Mouse (Mus musculus): ENCODE results near the gene Fam118a.
"Not testable (repeated sequence)": the region's sequence is repeated elsewhere in the genome, so short reads cannot be mapped to it uniquely, and the experiment has no call there.

The Fam118a gene

DNA sequence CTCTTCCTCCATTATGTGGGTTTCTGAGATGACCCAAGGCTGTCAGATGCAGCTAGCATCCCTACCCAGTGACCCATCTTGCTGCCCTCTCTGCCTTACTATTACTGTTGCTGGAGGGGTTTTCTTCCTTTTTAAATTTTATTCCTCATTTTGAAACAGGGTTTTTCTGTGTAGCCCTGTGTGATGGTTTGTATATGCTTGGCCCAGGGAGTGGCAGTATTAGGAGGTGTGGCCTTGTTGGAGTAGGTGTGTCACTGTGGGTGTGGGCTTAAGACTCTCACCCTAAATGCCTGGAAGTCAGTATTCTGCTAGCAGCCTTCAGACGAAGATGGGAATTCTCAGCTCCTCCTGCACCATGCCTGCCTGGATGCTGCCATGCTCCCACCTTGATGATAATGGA, at the start of gene Fam118a:
TSS of gene Fam118a (plus strand) at position 301 of the 400 bp plus-strand sequence.
- not testable (repeated sequence) for DNase-seq (ENCODE audit: low spot score)

DNA sequence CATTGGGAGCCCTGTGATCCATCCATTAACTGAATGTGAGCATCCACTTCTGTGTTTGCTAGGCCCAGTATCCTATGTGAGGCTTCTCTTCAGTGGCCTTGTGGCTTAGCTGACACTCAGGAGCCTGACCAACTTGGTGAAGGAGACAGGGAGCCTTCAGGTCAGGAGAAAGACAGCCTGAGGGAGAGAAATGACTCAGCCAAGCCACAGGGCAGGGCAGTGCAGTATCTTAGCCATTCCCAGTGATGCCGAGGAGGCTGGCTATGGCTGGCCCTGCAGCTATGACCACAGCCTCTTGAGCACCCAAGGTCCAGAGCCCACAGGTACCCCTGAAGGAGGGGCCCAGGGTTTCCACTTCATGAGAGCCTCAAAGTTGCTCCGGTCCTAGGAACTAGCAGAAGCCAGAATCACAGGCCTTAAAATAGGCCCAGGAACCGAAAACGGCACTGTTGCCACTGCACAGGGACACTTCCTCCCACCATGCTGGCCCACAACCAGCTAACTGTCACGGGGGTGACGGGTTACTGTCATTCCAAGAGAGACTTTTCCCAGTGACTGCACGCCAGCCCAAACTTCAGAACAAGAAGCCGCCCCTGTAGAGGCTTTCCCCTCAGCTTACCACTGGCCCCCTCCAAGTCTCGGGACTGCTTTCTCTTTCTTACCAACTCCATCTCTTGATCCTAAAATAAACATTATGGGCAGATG, 47.0 kb upstream of the Fam118a start:
- DNase-seq (ENCODE audit: low spot score): no peak

DNA sequence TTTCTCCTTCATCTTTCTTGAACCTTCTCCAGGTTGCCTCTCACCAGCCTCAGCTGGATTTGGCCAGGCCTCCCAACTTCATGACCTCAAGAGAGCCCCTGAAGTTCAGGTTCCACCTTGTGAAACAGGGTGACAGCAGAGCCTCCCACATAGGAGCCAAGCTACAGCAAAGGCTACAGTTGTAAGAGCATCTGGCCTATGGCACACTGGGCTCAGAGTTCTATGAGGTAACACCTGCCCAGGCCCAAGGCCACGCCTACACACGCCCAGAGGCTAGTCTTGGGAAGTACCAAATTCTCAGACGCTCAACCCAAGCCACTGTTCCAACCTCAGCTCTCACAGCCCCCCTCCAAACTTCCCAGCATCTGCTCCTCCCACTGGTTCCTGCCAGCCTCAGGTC, 45.9 kb upstream of the Fam118a start:
- DNase-seq (ENCODE audit: low spot score): no peak

DNA sequence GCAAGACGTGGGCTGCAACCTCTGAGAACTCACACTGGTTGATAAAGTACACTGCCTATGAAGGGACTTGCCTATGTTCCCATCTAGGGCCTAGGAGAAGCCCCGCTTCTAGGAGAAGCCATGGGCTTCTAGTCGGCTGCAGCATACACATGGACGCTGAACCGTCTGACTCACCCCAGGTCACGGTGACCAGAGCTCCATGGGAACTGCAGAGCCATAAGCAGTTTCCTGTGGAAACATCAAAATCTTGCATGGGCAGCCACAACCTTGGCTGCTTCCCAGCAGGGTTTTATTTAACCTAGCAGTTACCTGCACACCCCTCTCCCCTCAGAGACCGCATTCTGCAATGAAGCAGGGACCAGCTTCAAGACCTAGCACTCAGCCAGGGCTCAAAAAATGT, 45.0 kb upstream of the Fam118a start:
- DNase-seq (ENCODE audit: low spot score): peak; percentile 54

DNA sequence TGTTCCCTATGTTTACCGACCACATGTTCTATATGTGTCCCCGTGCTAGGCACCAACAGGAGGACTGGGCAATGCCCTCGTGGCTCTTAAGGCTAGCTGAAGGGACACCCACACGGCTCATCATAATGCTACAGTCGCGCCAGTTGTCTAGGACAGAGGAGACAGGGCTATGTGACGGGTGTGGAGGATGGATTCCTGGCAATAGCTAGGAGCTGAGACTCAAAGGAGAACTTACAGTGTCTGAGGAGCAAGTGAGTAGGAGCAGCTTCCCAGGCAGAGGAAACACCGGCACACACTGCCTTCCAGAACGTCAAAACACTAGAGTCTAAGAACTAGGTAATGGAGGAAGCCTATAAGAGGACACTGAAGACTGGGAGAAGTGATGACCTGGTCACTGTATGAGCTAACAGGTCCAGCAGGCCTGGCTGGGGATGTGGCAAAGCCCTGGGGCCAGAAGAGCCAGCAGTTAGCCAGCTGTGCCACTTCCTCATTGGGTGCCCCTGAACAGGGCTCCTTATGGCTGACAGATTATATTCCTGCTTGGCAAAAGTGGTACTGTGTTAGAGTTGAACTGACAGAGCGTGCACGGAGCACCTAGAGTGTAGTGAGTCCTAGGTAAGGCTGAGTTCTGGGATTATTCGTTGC, 43.1 kb upstream of the Fam118a start:
- no peak for DNase-seq (ENCODE audit: low spot score)

DNA sequence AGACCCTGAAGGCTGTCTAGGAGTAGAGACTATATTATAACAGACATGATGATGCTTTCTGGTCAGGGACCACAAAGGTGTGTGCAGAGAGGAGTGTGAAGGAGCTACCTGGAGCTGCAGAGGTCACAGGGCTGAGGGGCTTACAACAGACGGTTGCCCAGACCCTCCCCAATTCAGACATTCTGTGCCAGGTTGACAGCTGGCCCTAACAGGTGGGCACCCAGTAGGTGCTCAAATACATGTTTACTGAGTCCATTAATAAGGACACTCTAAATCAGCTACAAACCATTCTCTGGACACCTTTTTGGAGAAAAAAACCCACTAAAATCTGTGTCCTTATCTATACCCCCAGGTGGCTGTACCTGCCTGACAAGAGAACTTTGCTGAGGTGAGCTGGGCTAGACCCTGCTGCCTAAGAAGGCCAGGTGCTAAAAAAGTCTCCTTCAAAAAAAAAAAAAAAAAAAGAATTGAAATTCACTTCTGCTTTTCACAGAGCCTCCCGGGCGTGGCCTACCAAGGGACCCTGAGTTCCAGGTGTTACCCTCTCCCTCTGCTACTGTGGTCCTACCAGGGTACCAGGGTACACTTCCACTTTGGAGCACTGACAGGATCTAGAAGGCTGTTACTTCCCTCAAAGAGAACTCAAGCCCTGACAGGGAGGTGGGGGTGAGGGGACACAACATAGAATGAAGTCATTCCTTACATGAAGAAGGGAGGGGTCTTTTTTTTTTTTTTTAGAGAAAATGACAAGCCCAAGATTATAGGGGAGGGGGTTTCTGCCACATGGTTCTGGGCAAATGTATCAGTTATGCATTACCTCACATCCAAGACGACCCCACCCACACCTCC, 42.4 kb upstream of the Fam118a start:
- DNase-seq (ENCODE audit: low spot score): no peak

DNA sequence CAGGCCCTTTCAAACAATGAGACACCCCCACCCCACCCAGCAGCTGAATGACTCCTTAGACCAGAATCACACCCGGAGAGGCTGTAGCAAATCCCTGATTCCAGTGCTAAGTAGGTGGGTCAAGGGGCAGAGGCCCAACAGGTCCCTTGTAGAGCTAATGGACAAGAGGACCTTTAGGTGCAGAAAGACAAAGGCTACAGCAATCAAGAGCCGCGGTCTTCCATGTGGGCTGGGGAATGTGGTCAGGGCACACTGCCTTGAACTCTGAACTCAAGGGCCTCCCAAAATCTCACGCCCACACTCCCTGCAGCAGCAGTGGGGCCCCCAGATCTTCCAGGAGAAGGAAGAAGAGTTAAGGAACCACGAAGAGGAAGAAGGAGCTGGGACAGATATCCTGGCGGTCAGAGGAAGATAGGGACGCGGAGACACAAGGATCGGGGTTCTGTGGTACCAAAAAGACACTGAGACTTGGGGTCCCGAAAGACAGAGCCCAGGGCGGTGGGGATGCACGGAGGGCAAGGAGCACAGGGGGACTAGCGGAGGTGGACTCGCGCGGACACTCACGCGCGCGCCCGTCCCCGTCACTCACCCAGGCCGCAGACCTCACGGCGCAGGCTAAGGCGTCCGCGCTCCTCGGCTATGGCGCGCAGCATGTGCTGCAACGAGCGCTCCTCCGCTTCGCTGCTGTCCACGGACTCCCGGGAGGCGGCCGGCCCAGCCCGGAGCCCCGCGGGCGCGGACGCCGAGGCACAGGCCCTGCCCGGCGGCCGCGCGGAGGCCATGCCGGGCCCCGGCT, 41.5 kb upstream of the Fam118a start:
- no peak for DNase-seq (ENCODE audit: low spot score)

DNA sequence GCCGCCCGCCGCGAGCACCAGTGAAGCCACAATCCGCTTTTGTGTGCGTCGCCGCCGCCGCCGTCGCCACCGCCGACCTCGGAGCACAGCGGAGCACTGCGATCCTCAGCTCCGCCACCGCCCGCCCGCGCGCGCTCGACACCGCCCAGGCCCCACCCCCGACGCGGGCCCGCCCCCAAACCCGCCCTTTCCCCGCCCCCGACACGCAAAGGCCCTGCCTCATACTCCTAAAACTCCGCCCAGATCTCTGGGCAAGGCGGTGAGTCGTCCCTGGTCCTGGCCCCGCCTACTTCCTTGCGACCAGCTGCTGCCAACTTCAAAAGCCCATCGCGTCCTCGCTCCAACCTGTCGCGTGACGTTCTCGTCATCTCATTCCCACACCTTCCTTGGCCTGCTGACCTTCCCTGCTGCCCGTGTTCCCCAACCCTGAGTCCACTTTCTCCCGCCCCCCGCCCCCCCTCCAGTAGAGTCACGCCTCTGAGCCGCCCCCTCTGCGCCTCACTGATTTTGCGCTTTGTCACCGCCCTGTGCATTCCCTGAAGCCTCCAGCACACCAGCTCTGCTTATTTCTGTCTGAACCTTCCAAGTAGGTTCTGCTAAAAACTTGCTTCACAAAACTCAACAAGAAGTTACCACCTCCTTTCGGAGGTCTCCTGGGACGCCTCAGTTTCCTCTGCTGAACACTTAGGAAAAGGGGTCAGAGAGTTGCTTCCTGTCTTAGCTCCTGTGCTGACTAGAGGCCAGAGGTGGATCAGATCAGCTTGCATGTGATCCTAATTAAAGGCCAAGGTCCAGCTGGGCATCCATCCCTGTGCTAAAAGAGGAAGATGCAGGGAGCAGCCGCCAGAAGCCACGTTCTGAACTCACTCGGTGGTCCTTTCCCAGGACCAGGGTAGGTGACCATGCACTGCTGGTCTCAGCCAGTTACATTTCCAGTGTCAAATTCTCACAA, 40.6 kb upstream of the Fam118a start, which contains the start of gene 5031439G07Rik:
TSS of gene 5031439G07Rik (minus strand) at position 678 of the 952 bp plus-strand sequence.
- DNase-seq (ENCODE audit: low spot score): peak; percentile 86

DNA sequence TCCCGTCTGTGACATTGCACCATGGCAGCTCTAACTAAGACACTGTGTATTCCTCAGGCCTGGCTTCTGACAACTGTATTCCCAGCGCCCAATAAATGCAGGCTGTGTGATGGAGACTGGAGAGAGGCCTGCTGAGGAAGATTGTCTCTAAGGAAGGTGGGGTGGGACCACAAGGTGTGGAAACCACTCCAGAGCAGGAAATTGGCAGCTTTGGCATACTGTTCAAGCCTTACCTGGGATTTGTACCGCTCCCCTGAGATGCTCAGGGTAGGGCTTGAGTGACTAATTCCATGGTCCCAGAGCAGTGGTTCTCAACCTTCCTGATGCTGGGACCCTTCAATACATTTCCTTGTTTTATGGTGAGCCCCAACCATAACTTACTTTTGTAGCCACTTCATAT, 39.6 kb upstream of the Fam118a start:
- DNase-seq (ENCODE audit: low spot score): no peak

DNA sequence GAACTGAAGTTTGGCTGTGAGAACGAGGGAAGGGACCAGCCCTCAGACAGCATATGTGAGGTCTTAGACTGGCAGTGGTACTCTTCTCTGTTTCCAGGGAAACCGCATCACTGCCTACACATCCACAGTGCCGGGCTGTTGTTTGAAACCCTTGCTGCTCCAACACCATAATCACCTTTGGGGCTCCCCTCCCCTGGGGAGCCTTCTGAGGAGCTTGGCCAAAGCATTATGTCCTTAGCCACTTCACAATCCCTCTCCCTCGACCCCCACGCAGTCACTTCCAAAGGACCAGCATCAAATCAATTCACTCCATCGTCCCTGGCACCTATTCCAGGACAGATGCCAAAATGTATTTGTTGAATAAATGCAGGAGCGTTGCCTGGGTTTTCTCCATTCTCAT, 39.0 kb upstream of the Fam118a start:
- no peak for DNase-seq (ENCODE audit: low spot score)

DNA sequence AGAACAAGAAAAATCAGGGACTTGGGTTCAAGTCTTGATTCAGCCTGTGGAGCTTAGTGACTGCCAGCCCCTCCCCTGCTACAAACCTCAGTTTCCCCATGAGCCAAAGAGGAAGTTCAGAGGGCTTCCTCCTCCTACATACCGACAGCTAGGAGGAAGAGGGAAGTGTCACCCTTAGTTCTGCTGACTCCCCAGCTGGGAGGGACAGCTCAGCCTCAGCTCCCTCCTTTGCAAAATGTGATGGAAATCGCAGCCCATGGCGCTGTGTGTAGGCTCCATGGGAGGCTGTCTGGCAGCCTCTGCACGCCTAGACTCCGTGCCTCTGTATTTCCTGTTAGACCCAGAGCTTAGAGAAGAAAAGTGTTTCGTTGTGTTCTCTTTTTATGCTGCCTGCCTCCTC, 34.2 kb upstream of the Fam118a start:
- no peak for DNase-seq (ENCODE audit: low spot score)

DNA sequence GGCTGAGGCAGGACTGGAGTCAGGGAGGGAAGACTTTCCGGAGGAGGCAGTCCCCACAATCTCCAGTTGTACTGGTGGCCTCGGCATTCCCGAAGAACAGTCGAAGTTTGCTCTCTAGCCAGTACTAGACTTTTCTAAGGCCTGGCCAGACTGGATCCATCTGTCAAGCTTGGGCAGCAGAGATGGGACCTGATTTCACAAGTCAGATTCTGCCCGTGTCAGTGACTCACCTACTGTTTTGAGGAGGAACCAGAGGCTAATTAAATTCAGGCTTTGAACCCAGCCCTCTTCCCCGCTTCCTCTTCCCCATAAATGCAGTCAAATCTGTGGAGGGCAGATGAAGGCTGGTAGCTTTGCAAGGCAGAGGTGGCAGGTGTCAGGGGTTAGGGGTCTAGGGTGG, 33.7 kb upstream of the Fam118a start:
- no peak for DNase-seq (ENCODE audit: low spot score)

DNA sequence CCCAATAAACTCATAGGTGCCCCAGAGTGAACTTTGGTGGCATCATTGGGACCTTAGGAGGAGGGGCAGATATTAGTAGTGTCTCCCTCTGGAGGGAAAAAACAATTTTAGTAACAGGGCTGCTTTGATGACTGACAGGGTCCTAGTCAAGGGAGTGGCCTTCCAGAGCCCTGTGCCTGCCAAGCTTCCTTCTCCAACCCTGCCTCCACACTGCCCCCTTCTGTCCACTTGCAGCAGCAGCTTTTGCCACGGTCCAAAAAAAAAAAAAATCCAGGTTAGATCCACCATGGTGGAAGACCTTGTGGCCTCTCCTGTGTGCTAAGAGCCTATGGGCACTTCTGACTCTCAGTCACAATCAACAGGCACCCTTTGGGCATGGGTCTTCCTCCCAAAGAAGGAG, 32.8 kb upstream of the Fam118a start:
- peak; percentile 68 for DNase-seq (ENCODE audit: low spot score)

DNA sequence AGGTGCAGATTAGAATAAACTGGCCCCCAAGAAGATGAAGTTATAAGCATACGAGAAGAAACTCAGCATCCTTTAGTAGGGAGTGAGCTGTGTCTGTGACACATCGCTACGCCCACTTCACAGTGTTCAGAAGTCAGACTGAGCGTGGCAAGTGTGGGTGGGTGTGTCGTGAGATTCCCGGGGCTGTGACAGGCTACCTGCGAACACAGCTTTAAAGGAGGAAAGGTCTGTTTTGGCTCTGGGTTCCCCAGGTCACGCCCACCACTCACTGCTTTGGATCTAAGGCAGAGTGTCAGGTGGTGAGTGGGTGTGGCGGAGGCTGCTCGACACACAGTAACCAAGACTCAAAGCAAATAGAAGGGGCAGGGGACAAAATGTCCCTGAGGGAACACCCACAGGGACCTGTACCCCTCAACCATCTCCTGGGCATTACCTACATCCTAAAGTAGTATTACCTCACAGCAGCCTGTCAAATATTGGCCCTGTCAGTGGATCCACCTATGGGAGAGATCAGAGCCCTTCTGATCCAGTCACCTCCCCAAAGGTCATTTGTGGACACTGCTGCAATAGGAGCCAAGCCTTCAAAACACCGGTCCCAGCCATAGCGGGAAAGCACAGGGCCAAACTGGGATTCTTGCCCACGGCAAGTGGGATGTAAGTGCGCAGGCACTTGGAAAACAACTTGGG, 30.8 kb upstream of the Fam118a start:
- DNase-seq (ENCODE audit: low spot score): no peak

DNA sequence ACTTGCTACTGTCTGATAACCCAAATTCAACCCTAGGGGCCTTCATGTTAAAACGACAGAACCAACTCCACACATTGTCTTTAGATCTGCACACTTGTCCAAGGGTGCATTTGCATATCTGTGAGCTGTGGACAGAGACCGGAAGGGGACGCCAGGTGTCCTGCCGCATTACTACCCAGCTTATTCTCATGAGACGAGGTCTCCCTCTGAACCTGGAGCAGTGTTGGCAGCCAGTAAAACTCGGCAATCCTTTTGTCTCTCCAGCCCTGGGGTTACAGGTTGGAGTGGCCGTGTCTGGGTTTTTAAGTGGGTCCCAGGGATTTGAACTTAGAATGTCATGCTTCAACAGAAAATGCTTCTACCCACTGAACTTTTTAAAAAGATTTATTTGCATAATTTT, 28.8 kb upstream of the Fam118a start:
- no peak for DNase-seq (ENCODE audit: low spot score)

DNA sequence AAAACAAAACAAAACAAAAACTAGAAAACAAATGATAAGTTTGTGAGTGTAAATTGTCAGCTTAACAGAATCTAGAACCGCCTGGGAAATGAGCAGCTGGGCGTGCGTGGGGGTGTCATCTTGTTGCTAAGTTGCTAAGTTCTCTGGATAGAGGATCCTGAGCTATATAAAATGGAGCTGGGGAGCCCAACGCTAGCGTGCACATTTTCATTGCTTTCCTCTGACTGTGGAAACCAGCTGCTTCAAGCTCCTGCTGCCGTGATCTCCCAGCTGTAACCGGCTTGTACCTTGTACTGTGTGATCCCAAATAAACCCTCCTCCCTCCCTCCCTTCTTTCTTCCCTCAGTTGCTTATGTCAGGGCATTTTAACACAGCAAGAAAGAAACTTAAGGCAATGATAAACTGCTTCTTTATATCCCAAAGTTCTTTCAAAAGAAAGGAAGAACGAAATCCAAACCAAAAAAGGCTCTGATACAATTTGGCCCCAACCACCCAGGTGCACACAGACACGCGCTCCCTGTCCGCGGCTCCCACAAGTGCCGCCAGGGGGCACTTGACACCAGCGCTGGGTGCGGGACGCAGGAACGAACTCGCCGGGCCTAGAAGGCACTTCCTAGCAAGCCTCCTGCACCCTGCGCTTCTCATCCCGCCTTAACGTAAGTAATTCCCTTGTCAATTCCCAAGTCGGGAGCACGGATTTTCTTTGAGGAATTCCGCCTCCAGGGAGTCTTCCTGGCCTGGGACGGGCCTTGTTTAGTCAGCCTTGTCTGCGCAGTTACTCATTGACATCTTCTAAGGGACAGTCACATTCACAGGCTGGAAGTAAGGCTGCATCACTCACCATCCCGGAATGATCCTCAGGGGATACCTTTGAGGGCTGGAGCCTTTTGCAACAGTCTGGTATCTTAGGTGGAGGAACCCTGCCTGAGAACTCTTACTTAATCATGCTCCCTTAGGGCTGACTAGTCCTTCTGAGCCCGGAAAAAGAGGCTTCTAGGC, 27.5 kb upstream of the Fam118a start:
- DNase-seq (ENCODE audit: low spot score): peak; percentile 84

DNA sequence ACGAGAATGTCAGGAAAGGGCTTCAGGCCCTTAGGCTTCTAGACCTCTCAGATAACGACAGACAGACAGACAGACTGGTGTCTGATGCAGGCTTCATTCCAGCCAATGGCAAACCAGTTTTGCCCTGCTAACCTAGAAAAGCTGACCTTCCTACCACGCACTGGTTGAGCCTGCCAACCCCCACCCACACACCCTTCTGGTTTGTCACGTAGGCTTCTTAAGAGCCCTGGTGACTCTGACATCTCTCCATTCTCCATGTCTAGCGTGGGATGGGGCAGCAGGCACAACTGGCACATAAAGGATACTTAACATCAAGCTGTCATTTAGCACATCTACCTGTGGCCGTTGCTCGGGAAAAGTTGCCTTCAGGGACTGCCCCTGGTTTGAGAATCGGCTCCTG, 19.1 kb upstream of the Fam118a start:
- DNase-seq (ENCODE audit: low spot score): no peak

DNA sequence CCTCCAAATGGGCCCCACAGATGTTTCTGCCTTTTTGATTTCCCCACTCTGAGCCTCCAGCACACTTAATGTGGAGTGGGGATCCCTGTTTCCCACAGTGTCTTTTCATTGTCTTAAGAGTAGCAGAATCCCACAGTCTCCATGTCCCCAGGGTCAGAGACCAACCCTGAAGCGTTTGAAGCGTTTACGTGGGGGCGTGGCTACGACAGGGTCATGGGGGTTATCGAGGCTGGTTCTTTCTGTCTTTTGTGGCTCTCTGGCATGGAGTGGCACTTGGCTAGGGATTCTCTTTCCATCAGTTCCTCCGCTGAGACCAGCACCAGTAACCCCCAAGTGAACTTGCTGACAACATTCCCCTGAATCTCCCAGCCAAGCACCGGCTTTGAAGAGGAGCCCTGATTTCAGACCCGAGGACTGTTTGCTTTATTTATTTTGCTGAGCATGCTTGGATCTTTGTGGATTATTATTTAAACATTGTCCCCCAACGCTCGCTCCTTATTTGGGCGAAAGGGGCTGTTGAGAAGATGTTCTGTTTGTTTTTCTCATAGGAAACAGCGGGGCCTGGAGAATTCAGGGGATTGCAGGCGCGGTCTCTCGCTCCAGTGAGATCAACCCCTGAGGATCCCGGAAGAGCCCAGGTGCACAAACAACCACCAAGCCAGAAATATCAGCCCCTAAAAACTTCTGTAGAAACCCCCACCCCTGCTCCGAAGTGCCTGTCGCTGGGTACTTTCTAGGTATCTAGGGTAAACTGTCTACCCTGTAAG, 16.7 kb upstream of the Fam118a start:
- DNase-seq (ENCODE audit: low spot score): no peak
